Mouse (Mus musculus): ENCODE measurements around the gene Ros1.

GRCm38 (mm10) chr10:52174376-52174775 is 20.7 kb downstream of the Ros1 start:
- TF ChIP-seq CHD2 (IDR thresholded peaks at IDR 0.05; ENCODE audit: low read depth, low read length) (no peak), ZNF384 (IDR thresholded peaks at IDR 0.05; ENCODE audit: low read depth, low read length) (no peak), ZC3H11A (IDR thresholded peaks at IDR 0.05; ENCODE audit: borderline replicate concordance, low read depth, low read length) (no peak), HCFC1 (IDR thresholded peaks at IDR 0.05; ENCODE audit: borderline replicate concordance, insufficient read depth, low read length) (no peak), MAFK (IDR thresholded peaks at IDR 0.05; ENCODE audit: insufficient read depth, low read depth, low read length) (no peak)

Measured in ES-E14 (cell line).